Mouse (Mus musculus): ENCODE results near the gene Osbpl5. TPM values are rescaled to one million over a fixed set of nuclear protein-coding genes. Genes with fewer than 3 reads are reported as not detected.

Osbpl5 gene
- 1.6 and 2.0 TPM in 2 replicates for polyA plus RNA-seq (2012; rRNA removed)

GRCm38 (mm10) chr7:143756125-143757026 lies at the start of gene Osbpl5:
Osbpl5 (minus strand) TSS chr7:143756985.

GRCm38 (mm10) chr7:143783996-143784829 lies 27.4 kb upstream of the Osbpl5 start, which contains the start of gene Mrgpre:
Mrgpre (minus strand) TSS chr7:143784500.

DNA sequence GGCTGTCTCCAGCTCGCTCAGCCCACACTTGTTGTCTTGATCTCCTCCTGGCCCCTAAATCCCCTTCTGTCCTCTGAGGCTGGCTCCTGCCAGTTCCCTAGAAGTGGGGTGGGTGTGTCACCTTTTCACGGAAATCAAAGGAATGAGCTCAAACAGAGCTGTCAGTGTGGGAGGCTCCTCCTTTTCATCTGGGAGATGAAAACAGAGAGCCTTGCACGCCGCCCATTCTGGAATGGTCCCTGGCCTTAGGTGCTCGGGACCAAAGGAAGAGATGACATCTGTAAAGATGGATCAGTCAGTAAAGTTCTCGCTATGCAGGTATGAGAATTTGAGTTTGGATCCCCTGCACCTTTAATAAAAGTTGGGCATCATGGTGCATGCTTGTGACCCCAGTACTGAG lies 10.1 kb upstream of the Osbpl5 start, which contains the start of gene Mrgprg:
TSS of gene Mrgprg (minus strand) at position 101 of the 400 bp plus-strand sequence.

GRCm38 (mm10) chr7:143685359-143686067 lies 71.3 kb downstream of the Osbpl5 start, which contains the start of gene Tnfrsf23:
Tnfrsf23 (minus strand) TSS chr7:143685872.

GRCm38 (mm10) chr7:143649034-143649768 lies 107.6 kb downstream of the Osbpl5 start, which contains the start of gene Tnfrsf22:
Tnfrsf22 (minus strand) TSS chr7:143649661.

Other genes with a start within 250 kb of the Osbpl5 start
- gene Nap1l4, start 207.9 kb downstream of the Osbpl5 start, polyA plus RNA-seq (2012; rRNA removed) = 56.1 and 62.1 TPM in 2 replicates
- gene Cars, start 156.9 kb downstream of the Osbpl5 start, polyA plus RNA-seq (2012; rRNA removed) = 36.8 and 43.1 TPM in 2 replicates
- gene Tnfrsf26, start 128.3 kb downstream of the Osbpl5 start, polyA plus RNA-seq (2012; rRNA removed) = 0.27 and 0.39 TPM in 2 replicates
- 0.60 and 0.70 TPM in 2 replicates for gene Tnfrsf22, start 107.3 kb downstream of the Osbpl5 start, polyA plus RNA-seq (2012; rRNA removed)
- gene Tnfrsf23, start 71.1 kb downstream of the Osbpl5 start, polyA plus RNA-seq (2012; rRNA removed) = 0.25 and 0.29 TPM in 2 replicates
- 0.03 TPM in 1 of 2 replicates, not detected in the other for gene Mrgprg, start 10.0 kb upstream of the Osbpl5 start, polyA plus RNA-seq (2012; rRNA removed)
- 0.19 and 0.29 TPM in 2 replicates for gene Mrgpre, start 27.5 kb upstream of the Osbpl5 start, polyA plus RNA-seq (2012; rRNA removed)
- 6.7 and 8.1 TPM in 2 replicates for gene Nadsyn1, start 65.9 kb upstream of the Osbpl5 start, polyA plus RNA-seq (2012; rRNA removed)
- 50.1 and 55.3 TPM in 2 replicates for gene Dhcr7, start 66.2 kb upstream of the Osbpl5 start, polyA plus RNA-seq (2012; rRNA removed)
- gene Gm498, start 109.9 kb upstream of the Osbpl5 start, polyA plus RNA-seq (2012; rRNA removed) = not detected in 2 replicates
- gene Shank2, start 244.9 kb upstream of the Osbpl5 start, polyA plus RNA-seq (2012; rRNA removed) = 0.31 and 0.38 TPM in 2 replicates